Comparison of ENCODE assay signal across 8 mouse cellular contexts in the genomic region with DNA sequence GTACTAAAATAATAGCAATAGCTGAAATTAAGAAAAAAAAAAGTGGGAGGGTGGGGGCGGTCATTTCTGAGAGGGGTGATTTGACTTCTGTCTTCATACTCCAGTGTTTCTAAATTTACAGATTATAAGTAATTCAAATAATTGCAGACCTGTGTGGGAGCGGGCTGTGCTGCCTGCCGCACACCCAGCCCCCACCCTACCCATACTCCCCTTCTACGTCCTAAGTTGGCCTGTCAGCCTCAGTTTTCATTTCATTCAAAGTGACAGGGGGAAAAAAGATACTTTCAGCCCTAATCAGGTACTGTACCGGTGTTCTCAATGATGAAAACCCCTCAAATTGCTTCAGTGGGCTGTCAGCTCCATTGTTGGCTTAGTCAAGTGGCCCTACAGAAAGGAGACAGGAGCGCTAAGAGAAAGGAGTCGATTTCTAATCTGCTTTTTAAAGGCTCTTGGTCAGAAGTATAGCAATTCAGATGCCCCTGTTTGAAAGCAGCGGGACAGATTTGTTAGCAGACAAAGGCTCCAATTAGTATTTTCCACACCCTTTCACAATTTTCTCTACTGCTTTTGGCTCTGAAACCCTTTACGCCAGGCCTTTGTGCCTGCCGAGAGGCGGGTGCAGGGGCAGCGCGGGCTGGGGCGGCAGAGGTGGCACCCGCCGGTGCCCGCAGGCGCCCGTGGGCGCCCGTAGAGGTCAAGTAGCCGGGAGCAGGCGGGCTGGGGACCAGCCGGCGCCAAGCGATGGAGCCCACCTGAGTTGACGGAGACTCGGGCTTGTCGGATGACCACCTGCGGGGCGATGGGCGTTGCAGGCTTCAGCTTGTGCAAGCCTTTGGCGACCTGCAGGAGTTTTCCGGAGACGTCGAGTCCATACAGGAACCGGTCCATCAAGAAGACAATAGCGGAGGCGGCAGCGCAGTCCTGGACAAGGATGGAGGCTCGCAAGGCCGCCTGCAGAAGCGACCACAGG.
DNase-seq lines count a peak whose midpoint lies in the region; ATAC-seq lines count a peak whose summit lies in the region.
"Had no signal": no experiment of that assay in that cellular context is flagged by ENCODE, and none has a peak within 500 bp of the region (broad histone marks: within the 10 kb centered on the region; RNA-seq: fewer than 3 reads in every experiment).

No protein-coding gene starts in this region.

- H3K4me3 ChIP-seq in embryonic facial prominence, embryonic 12.5 days, result peak overlapping the region; percentile 35
- H3K4me3 ChIP-seq in hindbrain, embryonic 14.5 days (replicated peaks; ENCODE audit: low read length), result peak overlapping the region; percentile 32
- peak overlapping the region; percentile 37 for H3K4me3 ChIP-seq in neural tube, embryonic 13.5 days

- H3K9ac ChIP-seq in embryonic facial prominence, embryonic 12.5 days, result peak overlapping the region; percentile 53; the same call in 1 of the 2 replicates
- H3K9ac ChIP-seq in hindbrain, embryonic 14.5 days, result peak overlapping the region; percentile 58
- peak overlapping the region; percentile 60 for H3K9ac ChIP-seq in neural tube, embryonic 13.5 days

- H3K9me3 ChIP-seq in embryonic facial prominence, embryonic 12.5 days, result no peaks in the 10 kb centered on the region
- no peaks in the 10 kb centered on the region for H3K9me3 ChIP-seq in hindbrain, embryonic 14.5 days (ENCODE audit: control insufficient read depth, low read length)
- no peaks in the 10 kb centered on the region for H3K9me3 ChIP-seq in neural tube, embryonic 13.5 days

- no peak overlapping the region for H3K27ac ChIP-seq in embryonic facial prominence, embryonic 12.5 days
- no peak overlapping the region for H3K27ac ChIP-seq in hindbrain, embryonic 14.5 days
- no peak overlapping the region for H3K27ac ChIP-seq in neural tube, embryonic 13.5 days (replicated peaks)

- no peaks in the 10 kb centered on the region for H3K36me3 ChIP-seq in embryonic facial prominence, embryonic 12.5 days
- H3K36me3 ChIP-seq in hindbrain, embryonic 14.5 days (replicated peaks; ENCODE audit: control insufficient read depth, insufficient read depth), result no peaks in the 10 kb centered on the region
- no peaks in the 10 kb centered on the region for H3K36me3 ChIP-seq in neural tube, embryonic 13.5 days

- peaks cover 30% of the 10 kb centered on the region for H3K27me3 ChIP-seq in embryonic facial prominence, embryonic 12.5 days
- H3K27me3 ChIP-seq in hindbrain, embryonic 14.5 days (ENCODE audit: control insufficient read depth, insufficient read depth, low read length), result peaks cover 16% of the 10 kb centered on the region
- peaks cover 66% of the 10 kb centered on the region for H3K27me3 ChIP-seq in neural tube, embryonic 13.5 days

- H3K4me1 ChIP-seq in embryonic facial prominence, embryonic 12.5 days, result peaks cover 6% of the 10 kb centered on the region
- H3K4me1 ChIP-seq in hindbrain, embryonic 14.5 days (replicated peaks; ENCODE audit: control insufficient read depth, insufficient read depth, low read length), result no peaks in the 10 kb centered on the region
- H3K4me1 ChIP-seq in neural tube, embryonic 13.5 days (replicated peaks), result peaks cover 11% of the 10 kb centered on the region

- 0 out of 2 replicates have a peak, but pooled peaks have one; percentile 30 for ATAC-seq in embryonic facial prominence, embryonic 12.5 days (ENCODE audit: insufficient number of reproducible peaks, insufficient read depth, low FRiP score, low TSS enrichment)
- ATAC-seq in hindbrain, embryonic 14.5 days (ENCODE audit: low FRiP score), result peak; percentile 51
- ATAC-seq in neural tube, embryonic 13.5 days (ENCODE audit: low read depth), result peak; percentile 44

- peak overlapping the region; percentile 66 for H3K4me2 ChIP-seq in embryonic facial prominence, embryonic 12.5 days (replicated peaks)
- peak overlapping the region; percentile 68 for H3K4me2 ChIP-seq in hindbrain, embryonic 14.5 days (replicated peaks)
- peak overlapping the region; percentile 68 for H3K4me2 ChIP-seq in neural tube, embryonic 13.5 days

- 5% methylated on average over 43 of the region's 43 CpGs for WGBS in embryonic facial prominence, embryonic 12.5 days
- WGBS in hindbrain, embryonic 14.5 days, result 8% methylated on average over 43 of the region's 43 CpGs
- WGBS in neural tube, embryonic 13.5 days, result 8% methylated on average over 43 of the region's 43 CpGs

- peak; percentile 8 to 12 for DNase-seq in layer of hippocampus, postnatal 14 days (ENCODE audit: low spot score in 2 of 2)
- DNase-seq in layer of hippocampus, postnatal 25 days (ENCODE audit: extremely low spot score in 1 of 2, low spot score in 1 of 2), result no peak
- no peak for DNase-seq in hindbrain, embryonic 14.5 days (ENCODE audit: low spot score)
- no peak for DNase-seq in layer of hippocampus, adult 9-11 months
- DNase-seq in frontal cortex, postnatal 10 days (ENCODE audit: low spot score in 2 of 2), result no peak
- DNase-seq: lung, postnatal 36 days had no signal

Comparison
In these comparisons a context has a peak if more than half of its experiments do, and no peak if none do; other contexts are left out.
1. DNase-seq: peak in layer of hippocampus, postnatal 14 days (2 of 2); none in layer of hippocampus, postnatal 25 days (0 of 2), hindbrain, embryonic 14.5 days (single experiment), layer of hippocampus, adult 9-11 months (single experiment) and frontal cortex, postnatal 10 days (0 of 2).
2. Peak in every context shown above with its lines, with median percentiles within 50 percentile points of each other: ATAC-seq, H3K4me2 ChIP-seq, H3K4me3 ChIP-seq and H3K9ac ChIP-seq.